Mouse (Mus musculus): Measurements from ENCODE around the gene Mfng. TPM values are rescaled to one million over a fixed set of nuclear protein-coding genes. Genes with fewer than 3 reads are reported as not detected.

Mfng gene
- total RNA-seq, 2 experiments from 2014 or later, result 9.5 to 11.6 TPM

DNA sequence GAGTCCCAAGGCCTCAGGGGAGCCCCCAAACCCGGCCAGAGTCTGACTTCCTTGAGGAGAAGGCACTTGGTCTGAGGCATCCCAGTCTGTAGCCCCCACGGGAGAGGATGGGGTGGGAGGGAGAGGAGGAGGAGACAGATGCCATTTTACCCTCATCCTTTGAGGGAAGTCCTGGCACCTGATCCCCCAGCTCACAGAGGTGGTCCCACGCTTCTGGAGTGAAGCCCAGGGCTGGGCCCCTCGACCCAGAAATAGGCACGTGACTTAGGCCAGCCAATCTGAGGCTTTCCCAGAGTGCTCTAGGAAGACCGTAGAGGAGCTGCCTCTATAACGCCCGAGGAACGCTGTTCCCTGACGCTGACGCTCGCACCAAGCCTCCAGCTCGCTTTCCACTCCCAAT lies 12.2 kb downstream of the Mfng start:
- no peak for DNase-seq (ENCODE audit: low spot score in 2 of 2)

DNA sequence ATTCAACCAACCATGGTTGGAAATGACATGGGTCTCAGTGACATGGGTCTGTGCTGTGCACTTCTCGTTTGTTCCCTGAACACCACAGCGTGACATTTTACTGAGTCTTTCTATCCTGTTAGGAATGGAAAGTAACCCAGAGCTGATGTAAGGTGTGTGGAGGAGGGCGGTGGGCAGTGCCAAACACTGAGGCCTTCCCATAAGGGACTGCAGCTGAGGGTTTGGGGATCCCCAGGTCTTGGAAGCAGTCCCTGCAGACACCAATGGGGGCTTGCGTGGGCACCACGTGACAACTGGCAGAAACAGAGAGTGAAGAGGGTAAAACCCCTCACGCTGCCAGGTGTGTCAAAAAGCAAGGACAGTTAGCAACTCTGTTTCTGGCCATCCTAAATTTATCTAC lies 15.1 kb downstream of the Mfng start:
- no peak for DNase-seq (ENCODE audit: low spot score in 2 of 2)

DNA sequence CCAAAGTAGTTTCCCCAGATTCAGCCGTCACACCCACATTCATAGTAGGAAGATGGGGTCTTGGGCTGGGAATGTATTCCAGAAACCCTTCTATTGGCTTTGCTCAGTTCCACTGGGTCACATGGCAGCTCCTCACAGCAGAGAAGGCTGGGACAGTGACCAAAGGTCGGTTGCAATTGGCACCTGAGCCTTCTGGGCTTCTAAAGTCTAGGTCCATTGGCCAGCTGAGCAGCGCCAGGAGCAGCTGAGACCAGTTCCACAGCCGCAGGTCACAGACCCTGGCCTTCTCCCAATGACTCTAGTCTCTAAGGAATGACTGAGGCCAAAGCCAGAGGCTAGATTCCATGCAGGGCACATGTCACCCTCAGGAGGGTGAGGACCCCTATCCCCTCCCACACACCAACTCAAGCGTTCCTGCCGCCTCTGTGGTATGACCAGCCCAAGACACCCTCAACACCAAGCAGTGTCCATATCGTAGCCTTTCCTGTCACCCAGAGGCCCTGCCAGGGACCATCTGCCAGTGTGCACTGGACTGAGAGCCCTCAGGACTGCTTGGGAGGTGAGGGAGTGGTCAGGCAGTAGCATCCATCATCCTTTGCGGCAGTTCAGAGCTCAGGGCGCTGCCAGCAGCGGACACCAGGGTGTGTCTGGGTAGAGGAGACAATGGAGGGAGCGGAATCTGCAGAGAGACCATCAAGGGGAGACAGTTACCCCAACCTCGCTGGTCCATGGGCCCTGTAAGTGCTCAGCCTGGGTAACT lies 17.1 kb downstream of the Mfng start:
- DNase-seq (ENCODE audit: low spot score in 2 of 2), result no peak

DNA sequence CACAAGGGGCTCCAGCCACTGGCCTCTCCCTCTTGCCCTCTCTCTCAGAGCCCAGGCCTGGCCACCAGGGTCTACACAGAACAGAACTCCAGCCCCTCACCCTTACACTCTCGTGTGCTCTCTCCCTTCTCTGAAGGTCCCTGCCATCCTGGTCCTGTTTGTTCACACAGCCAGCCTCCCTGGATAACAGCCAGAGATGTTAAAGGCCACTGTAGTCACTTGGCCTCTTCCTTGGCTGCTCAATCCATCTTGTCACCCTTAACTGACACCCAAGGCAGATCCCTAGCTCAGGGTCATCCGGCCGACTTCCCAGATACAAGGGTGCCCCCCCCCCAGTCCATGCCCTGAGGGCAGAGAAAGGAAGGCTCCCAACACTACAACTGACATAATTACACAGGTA lies 18.0 kb downstream of the Mfng start:
- DNase-seq (ENCODE audit: low spot score in 2 of 2), result no peak

DNA sequence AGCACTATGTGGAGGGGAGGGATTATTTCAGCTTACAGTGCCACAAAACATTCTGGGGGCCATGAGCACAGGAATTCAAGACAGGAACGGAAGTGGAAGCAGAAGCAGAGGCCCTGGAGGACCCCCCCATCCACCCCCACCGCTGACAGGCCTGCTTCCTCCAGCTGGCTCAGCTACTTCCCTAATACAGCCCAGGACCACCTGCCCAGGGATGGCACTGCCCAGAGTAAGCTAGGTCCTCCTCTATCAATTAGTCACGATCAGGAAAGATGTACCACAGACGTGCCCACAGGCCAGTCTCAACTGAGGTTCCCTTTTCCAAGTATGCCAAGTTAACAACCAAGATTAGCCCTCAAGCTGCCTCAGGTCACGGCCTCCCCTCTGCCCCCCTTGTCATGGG lies 19.1 kb downstream of the Mfng start:
- no peak for DNase-seq (ENCODE audit: low spot score in 2 of 2)

DNA sequence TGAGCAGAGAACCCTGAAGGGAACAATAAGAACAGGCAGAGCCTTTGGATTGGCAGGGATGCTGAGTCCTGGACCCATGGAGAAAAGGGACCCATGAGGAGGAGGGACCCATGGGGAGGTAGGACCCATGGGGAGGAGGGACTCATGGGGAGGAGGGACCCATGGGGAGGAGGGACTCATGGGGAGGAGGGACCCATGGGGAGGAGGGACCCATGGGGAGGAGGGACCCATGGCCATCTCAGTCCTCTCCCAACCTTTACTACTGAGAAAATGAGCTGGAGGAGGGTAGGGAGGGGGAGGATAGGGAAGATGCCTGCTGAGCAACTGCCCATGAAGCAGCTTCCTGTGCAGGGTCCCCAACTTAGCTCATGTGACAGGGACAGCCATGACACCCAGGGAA lies 20.3 kb downstream of the Mfng start:
- DNase-seq (ENCODE audit: low spot score in 2 of 2), result no peak

DNA sequence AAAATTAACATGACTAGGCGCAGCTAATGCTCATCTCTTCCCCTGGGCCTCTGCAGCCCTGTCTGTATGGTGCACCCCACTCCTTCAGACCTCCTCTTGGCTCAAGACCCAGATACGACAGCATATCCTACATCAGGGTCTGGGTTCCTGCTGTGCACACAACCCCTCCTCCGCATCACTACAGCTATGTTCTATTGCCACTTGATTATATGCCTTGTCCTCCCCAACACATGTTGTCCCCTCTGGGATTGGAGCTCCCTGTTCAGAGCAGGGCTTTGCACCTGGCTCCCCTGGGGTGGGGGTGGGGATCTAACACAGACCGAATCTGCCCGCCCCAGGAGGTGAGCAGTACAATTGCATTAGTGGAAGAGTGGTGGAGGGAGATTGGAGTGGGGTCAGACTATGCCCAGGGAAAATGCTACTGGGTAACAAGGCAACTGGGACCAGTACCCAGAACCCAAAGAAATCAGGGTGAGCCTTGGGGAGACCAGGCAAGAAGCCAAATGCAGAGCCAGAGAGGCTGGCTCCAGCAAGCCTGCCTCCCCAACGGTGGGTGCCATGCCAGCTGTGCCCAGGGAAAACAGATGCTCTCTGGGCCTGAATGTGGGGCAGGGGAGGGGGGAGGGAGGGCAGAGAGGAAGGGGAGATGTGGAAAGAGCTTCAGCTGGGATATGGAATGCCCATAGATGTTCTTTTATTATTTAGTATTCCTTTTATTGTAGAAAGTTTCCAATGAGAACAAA lies 22.5 kb downstream of the Mfng start:
- no peak for DNase-seq (ENCODE audit: low spot score in 2 of 2)

DNA sequence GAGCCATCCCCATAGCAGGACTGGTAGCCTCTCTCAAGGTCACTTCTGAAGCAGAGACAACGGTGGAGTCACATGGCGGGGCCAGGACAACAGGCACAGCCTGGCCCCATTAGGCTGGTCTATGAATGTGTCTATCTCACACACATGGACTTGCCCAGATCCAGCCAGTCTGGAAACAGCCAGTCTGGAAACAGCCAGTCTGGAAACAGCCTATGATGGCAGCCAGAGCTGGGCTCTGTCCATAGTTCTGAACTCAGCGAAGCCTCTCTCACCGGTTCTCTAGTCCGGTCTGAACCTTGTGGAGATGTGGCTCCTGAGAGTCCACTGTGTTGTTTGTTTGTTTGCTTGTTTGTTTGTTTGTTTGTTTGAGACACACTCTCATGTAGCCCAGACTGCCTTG lies 23.4 kb downstream of the Mfng start:
- DNase-seq (ENCODE audit: low spot score in 2 of 2), result no peak

DNA sequence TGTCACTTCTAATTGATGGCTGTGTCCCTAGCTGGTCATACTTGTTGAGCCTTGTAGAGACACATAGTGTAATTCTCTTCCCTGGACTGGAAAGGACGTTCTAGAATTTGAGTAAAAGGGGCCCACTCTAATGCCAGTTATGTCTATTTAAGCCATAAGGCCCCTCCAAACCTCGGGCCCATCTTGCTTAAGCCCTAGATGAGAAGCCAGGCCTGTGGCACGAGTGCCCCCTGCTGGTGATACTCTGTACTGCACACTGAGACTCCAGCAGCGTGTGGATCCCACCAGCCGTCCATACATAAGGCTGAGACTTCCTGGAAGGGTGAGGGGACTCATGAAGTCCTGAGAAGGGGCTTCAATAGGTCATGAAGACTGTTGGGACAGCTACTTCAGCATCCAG lies 29.1 kb downstream of the Mfng start:
- peak; percentile 65 to 71 for DNase-seq (ENCODE audit: low spot score in 2 of 2)

DNA sequence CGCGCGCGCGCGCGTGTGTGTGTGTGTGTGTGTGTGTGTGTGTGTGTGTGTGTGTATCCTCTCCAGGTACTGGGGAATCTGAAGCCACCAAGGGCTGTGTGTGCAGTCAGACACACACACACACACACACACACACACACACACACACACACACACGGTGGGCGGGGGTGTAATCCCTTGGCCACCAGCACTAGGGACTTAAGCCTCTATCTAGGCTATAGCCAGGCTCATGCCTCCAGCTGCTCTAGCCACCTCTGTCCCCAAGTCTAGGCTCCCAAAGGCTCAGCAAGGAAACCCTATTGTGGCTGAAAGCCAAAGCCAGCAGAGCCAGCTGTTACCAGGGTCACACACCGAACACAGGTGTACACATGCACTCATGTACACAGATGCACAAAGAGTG lies 30.4 kb downstream of the Mfng start:
- no peak for DNase-seq (ENCODE audit: low spot score in 2 of 2)

DNA sequence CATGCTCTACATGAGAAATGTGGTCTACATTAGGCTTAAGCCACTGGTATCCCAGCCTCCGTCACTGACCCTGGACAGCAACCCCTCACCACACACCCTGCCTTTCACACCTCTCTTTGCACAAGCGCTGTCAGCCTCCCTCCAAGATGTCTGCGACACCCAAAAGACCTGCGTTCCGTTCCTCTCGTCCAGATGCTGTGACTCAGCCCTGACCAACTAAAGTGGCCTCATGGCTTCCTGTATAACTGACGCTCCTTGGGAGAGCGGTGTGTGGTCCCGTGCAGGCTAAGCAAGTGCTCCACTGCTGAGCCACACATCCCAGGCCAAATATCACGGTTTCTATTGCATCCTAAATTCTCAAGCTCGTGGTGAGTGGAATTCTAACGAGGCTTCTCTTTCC lies 32.6 kb downstream of the Mfng start:
- no peak for DNase-seq (ENCODE audit: low spot score in 2 of 2)

DNA sequence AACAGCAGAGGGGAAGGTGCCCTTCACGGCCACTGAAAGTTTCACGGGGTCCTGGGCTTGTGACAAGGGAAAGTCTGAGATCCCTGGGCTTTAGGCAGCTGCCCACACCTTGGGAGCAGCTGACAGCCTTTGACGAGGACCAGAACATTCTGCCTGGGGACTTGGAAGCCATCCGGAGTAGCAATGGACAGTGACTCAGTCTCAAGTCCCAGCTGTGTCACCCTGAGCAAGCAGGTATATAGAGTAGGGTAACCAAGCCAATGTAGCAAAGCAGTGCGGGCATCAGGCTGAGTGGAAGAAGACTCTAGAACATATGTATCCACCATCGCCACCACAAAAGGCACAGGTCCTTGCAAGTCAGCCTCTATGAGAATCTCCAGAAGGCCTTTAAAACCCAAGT lies 36.1 kb downstream of the Mfng start:
- DNase-seq (ENCODE audit: low spot score in 2 of 2), result no peak

DNA sequence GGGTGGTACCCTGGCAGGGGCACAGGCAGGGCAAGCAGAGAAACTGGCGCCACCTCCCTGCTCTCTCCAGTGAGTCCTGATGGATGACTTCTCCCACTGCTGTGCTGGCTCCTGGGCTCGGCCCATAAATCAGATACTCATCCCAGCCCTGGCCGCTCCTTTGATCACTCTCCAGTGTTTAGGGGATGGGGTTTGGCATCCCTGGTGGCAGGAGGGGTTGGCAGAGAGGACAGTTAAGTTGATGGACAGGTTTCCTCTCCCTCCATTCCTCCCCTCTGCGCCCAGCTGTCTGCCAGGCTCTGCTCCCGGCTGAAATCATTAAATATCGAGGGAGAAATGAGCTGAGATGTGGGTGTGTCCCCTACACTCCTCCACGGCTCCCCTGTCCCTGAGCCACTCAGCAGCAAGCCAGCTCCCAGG lies 36.6 kb downstream of the Mfng start:
- DNase-seq (ENCODE audit: low spot score in 2 of 2), result no peak

DNA sequence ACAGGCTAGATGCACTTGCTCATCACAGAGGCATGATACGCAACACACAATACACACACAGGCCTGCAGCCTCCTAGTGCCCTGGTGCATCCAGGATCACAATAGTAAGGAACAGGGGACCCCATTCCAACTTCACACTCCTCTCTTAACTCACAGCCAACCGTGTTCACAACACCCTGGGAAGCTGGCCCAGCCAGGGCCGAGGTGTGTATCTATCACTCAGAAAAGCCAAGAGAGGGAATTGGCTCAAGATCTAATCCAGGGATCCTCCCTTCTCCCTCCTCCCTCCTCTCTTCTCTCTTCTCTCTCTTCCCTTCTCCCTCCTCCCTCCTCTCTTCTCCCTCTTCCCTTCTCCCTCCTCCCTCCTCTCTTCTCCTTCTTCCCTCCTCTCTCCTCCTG lies 37.1 kb downstream of the Mfng start:
- no peak for DNase-seq (ENCODE audit: low spot score in 2 of 2)

DNA sequence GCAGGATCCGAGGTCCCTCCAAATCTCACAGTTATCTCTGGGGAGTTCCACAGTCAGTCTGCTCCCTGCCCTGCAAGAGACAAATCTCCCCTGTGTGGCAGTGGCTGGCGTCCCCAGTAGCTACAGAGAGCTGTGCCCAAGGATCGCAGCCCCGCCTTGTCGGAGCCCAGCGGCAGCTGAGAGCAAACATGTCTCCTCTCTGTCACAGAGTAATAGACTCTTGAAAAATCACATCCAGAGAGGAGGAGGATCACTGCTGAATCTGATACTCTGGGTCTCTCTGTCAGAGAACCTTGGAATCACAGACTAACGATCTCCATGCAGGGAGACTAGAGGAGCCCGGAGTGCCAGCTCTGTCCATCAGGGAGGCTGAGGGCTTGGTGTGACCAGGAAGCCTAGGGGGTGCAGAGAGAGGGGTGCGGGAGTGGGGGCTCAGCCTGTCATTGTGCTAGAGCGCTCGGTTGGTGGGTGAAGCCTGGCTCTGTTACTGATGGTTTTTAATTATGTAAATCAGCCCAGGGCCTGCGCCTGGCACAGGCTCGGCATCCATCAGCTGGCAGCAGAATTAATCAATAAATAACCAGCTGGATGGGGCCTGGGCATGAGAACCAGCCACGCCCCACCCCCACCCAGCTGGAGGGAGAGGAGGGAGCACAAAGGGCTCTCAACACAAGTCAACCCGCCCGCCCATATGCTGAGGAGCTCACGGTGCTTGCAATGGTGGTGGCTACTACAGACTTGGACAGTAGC lies 37.7 kb downstream of the Mfng start:
- no peak for DNase-seq (ENCODE audit: low spot score in 2 of 2)

DNA sequence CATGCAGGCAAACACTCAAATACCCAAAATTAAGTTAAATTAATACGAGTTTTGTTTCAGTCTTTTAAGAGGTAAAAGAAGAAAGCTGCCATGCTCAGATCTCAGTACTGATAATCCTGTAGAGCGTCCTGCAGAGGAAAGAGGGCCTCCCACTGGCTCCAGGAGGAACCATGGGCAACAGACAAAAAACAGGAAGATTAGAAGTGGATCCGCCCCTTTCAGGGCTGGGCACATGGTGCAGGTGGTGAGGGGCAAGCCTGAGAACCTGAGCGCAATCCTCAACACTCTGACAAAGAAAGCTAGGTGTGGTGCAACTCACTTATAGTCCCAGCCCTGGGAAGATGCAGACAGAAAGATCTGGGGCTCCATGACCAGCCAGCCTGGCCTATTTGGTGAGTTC lies 41.4 kb downstream of the Mfng start:
- DNase-seq (ENCODE audit: low spot score in 2 of 2), result no peak

DNA sequence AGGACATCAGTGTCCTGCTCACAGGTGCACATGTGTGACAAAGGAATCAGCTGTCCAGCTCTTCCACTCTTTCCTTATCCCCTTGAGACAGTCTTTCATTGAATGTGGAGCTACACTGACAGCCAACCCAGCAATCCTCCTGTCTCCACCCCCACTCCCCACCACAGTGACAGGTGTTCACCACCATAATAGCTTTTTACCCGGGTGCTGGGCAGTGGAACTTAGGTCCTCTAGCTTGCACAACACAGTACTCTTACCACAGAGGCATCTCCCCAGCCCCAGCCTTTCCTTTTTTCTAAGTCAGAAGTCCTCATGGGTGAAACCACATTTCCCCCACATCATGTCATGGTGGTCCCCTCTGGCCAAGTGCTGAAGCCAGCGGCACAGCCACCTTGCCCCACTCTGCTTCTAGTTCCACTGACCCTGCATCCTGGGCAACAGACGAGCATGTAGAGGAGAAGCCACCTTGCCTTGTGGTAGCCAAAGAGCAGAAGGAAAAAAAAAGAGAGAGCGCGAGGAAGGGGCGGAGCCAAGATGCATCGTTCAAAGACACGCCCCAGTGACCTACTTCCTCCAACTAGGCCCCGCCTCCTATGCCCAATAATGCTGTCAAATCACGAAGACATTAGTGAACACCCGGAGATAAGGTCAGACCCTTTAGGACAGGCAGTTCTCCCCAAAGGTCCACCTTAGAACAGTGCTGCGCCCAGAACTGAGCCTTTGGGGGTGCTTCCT lies 42.8 kb downstream of the Mfng start:
- DNase-seq (ENCODE audit: low spot score in 2 of 2), result no peak

DNA sequence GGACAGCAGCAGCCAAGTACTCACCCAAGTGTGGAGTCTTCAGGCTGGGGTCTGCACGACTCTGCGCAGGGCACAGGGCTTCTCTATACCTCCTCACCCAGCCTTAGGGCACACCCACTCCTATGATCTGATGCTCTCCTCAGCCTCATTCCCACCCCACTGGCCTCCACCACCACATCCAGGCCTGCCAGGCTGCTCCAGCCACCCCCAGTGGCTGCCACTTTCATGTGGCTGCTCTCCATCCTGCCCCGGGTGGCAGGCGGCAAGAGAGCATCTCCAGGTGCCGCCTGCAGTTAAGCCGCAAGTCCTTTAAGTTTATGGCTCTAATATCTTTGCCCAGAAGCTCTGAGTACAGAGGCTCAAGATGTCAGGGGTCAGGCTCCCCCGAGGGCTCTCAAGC lies 46.6 kb downstream of the Mfng start:
- no peak for DNase-seq (ENCODE audit: low spot score in 2 of 2)

DNA sequence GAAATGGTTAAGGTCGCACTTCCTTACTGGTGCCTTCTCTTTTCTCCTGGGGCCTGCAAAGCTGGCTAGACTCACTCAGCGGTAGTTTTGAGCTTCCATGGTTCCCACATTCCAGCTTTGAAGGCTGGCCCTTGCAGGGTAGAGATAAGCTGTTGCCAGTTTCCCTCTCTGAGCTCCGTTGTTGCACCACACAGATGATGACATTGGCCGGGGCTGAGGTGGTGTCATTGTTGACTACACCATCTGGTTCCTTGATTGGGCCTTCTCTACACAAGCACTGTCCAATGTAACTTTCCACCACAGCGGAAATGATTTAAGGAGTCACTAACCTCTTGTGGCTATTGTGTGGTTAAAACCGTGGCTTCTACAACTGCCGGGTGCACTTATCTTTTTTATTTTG lies 52.7 kb downstream of the Mfng start:
- no peak for DNase-seq (ENCODE audit: low spot score in 2 of 2)

DNA sequence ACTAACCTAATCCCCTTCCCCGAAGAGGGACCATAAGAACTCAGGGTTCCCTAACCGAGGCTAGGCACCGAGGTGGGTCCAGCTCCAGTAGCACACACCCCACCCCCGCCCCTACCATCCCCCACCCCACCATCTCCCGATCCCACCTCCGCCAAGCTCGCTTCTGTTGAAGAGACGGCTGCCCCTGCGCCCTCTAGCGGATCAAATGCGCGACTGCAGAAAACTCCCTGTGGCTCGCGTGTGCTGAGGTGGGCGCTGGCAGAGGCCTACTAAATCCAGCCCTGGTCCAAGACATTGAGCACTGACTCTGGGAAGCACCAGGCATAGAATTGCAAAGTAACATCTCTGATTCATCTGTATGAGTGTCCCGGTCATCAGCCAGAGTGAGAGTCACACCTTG lies 53.2 kb downstream of the Mfng start:
- peak; percentile 43 to 65 for DNase-seq (ENCODE audit: low spot score in 2 of 2)

DNA sequence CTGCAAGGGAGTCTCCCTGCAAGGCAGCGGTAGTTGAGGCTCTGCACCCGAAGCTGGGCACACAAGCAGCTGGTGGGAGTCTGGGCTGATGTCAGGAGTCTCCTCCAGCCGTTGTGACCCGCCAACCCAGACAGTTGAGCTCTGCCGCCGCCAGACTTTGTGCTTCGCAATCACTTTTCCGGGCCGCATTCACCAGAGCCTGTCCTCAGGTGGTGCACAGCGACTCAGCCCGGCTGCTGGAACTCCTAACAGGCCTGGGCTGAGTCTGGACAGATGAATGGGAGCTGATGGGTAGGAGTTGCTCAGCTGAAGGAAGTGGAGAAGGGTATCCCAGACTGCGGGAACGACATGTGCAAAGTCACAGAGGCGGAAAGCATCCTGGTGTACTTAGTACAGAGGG lies 53.9 kb downstream of the Mfng start:
- DNase-seq (ENCODE audit: low spot score in 2 of 2), result no peak
